Mouse (Mus musculus): ENCODE measurements at regions not wholly inside any gene's neighbourhood (a gene's known extent, or its start where the extent isn't known, plus 50 kb on each side); places are given as distances from the start of the nearest gene placed in this dataset.

- no peak for TF ChIP-seq MYOG (IDR thresholded peaks at IDR 0.05; ENCODE audit: control insufficient read depth, extremely low read depth, insufficient read length)
- Histone ChIP-seq H3K4me3 (ENCODE audit: insufficient read depth, poor library complexity, severe bottlenecking) (no peak overlapping the region), H3K79me3 (ENCODE audit: low read depth) (no peaks in the 10 kb centered on the region), H3ac (ENCODE audit: control insufficient read depth, insufficient read length, low read depth) (no peak overlapping the region), H3K27me3 (ENCODE audit: control insufficient read depth, insufficient read depth, insufficient read length) (no peaks in the 10 kb centered on the region), H3K79me2 (ENCODE audit: control insufficient read depth, insufficient read depth) (no peaks in the 10 kb centered on the region), H3K36me3 (ENCODE audit: control insufficient read depth, insufficient read depth) (no peaks in the 10 kb centered on the region)
These were observed 543.2 kb upstream of the Lmcd1 start for GRCm38 (mm10) chr6:111730381-111730780.

GRCm38 (mm10) chr6:111733926-111734325 lies 539.6 kb upstream of the Lmcd1 start:
- Histone ChIP-seq H3K36me3 (ENCODE audit: control insufficient read depth, insufficient read depth) (no peaks in the 10 kb centered on the region), H3K4me3 (ENCODE audit: insufficient read depth, poor library complexity, severe bottlenecking) (no peak overlapping the region), H3K27me3 (ENCODE audit: control insufficient read depth, insufficient read depth, insufficient read length) (no peaks in the 10 kb centered on the region), H3K79me3 (ENCODE audit: low read depth) (no peaks in the 10 kb centered on the region), H3ac (ENCODE audit: control insufficient read depth, insufficient read length, low read depth) (no peak overlapping the region), H3K79me2 (ENCODE audit: control insufficient read depth, insufficient read depth) (no peaks in the 10 kb centered on the region)
- TF ChIP-seq FOSL1 (IDR thresholded peaks at IDR 0.05; ENCODE audit: insufficient read depth, low read length, poor library complexity, severe bottlenecking), result no peak
- TF ChIP-seq CTCF (IDR thresholded peaks at IDR 0.05; ENCODE audit: control insufficient read depth, insufficient read depth, insufficient read length), result no peak
- TF ChIP-seq MAX (IDR thresholded peaks at IDR 0.05), result no peak
- TF ChIP-seq MYOG (IDR thresholded peaks at IDR 0.05; ENCODE audit: control insufficient read depth, extremely low read depth, insufficient read length), result no peak
- no peak for TF ChIP-seq CEBPB (IDR thresholded peaks at IDR 0.05; ENCODE audit: low read depth)
- TF ChIP-seq MYOD1 (IDR thresholded peaks at IDR 0.05; ENCODE audit: control insufficient read depth, insufficient read length, low read depth), result no peak

- Histone ChIP-seq H3K79me3 (ENCODE audit: low read depth) (no peaks in the 10 kb centered on the region), H3K79me2 (ENCODE audit: control insufficient read depth, insufficient read depth) (no peaks in the 10 kb centered on the region), H3K27me3 (ENCODE audit: control insufficient read depth, insufficient read depth, insufficient read length) (no peaks in the 10 kb centered on the region), H3K36me3 (ENCODE audit: control insufficient read depth, insufficient read depth) (no peaks in the 10 kb centered on the region), H3K4me3 (ENCODE audit: insufficient read depth, poor library complexity, severe bottlenecking) (no peak overlapping the region), H3ac (ENCODE audit: control insufficient read depth, insufficient read length, low read depth) (no peak overlapping the region)
- no peak for TF ChIP-seq USF1 (IDR thresholded peaks at IDR 0.05; ENCODE audit: low read depth)
- no peak for TF ChIP-seq FOSL1 (IDR thresholded peaks at IDR 0.05; ENCODE audit: insufficient read depth, low read length, poor library complexity, severe bottlenecking)
- TF ChIP-seq CTCF (IDR thresholded peaks at IDR 0.05; ENCODE audit: control insufficient read depth, insufficient read depth, insufficient read length), result no peak
- no peak for TF ChIP-seq MAX (IDR thresholded peaks at IDR 0.05)
- TF ChIP-seq MYOD1 (IDR thresholded peaks at IDR 0.05; ENCODE audit: control insufficient read depth, insufficient read length, low read depth), result no peak
- TF ChIP-seq MYOG (IDR thresholded peaks at IDR 0.05; ENCODE audit: control insufficient read depth, extremely low read depth, insufficient read length), result no peak
- TF ChIP-seq CEBPB (IDR thresholded peaks at IDR 0.05; ENCODE audit: low read depth), result no peak
These were observed 534.6 kb upstream of the Lmcd1 start for GRCm38 (mm10) chr6:111738983-111739382.

GRCm38 (mm10) chr6:111781710-111782481 lies 491.7 kb upstream of the Lmcd1 start:
- Histone ChIP-seq H3K79me3 (ENCODE audit: low read depth) (no peaks in the 10 kb centered on the region), H3K79me2 (ENCODE audit: control insufficient read depth, insufficient read depth) (no peaks in the 10 kb centered on the region), H3ac (ENCODE audit: control insufficient read depth, insufficient read length, low read depth) (no peak overlapping the region), H3K36me3 (ENCODE audit: control insufficient read depth, insufficient read depth) (no peaks in the 10 kb centered on the region), H3K4me3 (ENCODE audit: insufficient read depth, poor library complexity, severe bottlenecking) (no peak overlapping the region), H3K27me3 (ENCODE audit: control insufficient read depth, insufficient read depth, insufficient read length) (no peaks in the 10 kb centered on the region)
- no peak for TF ChIP-seq MYOG (IDR thresholded peaks at IDR 0.05; ENCODE audit: control insufficient read depth, extremely low read depth, insufficient read length)
- TF ChIP-seq CTCF (IDR thresholded peaks at IDR 0.05; ENCODE audit: control insufficient read depth, insufficient read depth, insufficient read length), result no peak
- no peak for TF ChIP-seq USF1 (IDR thresholded peaks at IDR 0.05; ENCODE audit: low read depth)
- no peak for TF ChIP-seq MYOD1 (IDR thresholded peaks at IDR 0.05; ENCODE audit: control insufficient read depth, insufficient read length, low read depth)
- TF ChIP-seq MAX (IDR thresholded peaks at IDR 0.05), result no peak
- no peak for TF ChIP-seq CEBPB (IDR thresholded peaks at IDR 0.05; ENCODE audit: low read depth)
- no peak for TF ChIP-seq FOSL1 (IDR thresholded peaks at IDR 0.05; ENCODE audit: insufficient read depth, low read length, poor library complexity, severe bottlenecking)

- TF ChIP-seq CTCF (IDR thresholded peaks at IDR 0.05; ENCODE audit: control insufficient read depth, insufficient read depth, insufficient read length) (no peak), CEBPB (IDR thresholded peaks at IDR 0.05; ENCODE audit: low read depth) (no peak)
These were observed 464.9 kb upstream of the Lmcd1 start for GRCm38 (mm10) chr6:111808611-111809010.

GRCm38 (mm10) chr6:111813982-111814603 lies 459.5 kb upstream of the Lmcd1 start:
- TF ChIP-seq MAX (IDR thresholded peaks at IDR 0.05) (no peak), FOSL1 (IDR thresholded peaks at IDR 0.05; ENCODE audit: insufficient read depth, low read length, poor library complexity, severe bottlenecking) (no peak), CTCF (IDR thresholded peaks at IDR 0.05; ENCODE audit: control insufficient read depth, insufficient read depth, insufficient read length) (no peak), CEBPB (IDR thresholded peaks at IDR 0.05; ENCODE audit: low read depth) (no peak), USF1 (IDR thresholded peaks at IDR 0.05; ENCODE audit: low read depth) (no peak), MYOG (IDR thresholded peaks at IDR 0.05; ENCODE audit: control insufficient read depth, extremely low read depth, insufficient read length) (no peak), MYOD1 (IDR thresholded peaks at IDR 0.05; ENCODE audit: control insufficient read depth, insufficient read length, low read depth) (no peak)

More at GRCm38 (mm10) chr6:111808611-111809010, 464.9 kb upstream of the Lmcd1 start:
- H3K79me3 ChIP-seq (ENCODE audit: low read depth), result no peaks in the 10 kb centered on the region
- no peak overlapping the region for H3K4me3 ChIP-seq (ENCODE audit: insufficient read depth, poor library complexity, severe bottlenecking)
- no peaks in the 10 kb centered on the region for H3K36me3 ChIP-seq (ENCODE audit: control insufficient read depth, insufficient read depth)
- no peaks in the 10 kb centered on the region for H3K27me3 ChIP-seq (ENCODE audit: control insufficient read depth, insufficient read depth, insufficient read length)
- H3K79me2 ChIP-seq (ENCODE audit: control insufficient read depth, insufficient read depth), result no peaks in the 10 kb centered on the region
- no peak overlapping the region for H3ac ChIP-seq (ENCODE audit: control insufficient read depth, insufficient read length, low read depth)

More at GRCm38 (mm10) chr6:111813982-111814603, 459.5 kb upstream of the Lmcd1 start:
- H3K27me3 ChIP-seq (ENCODE audit: control insufficient read depth, insufficient read depth, insufficient read length), result no peaks in the 10 kb centered on the region
- no peaks in the 10 kb centered on the region for H3K36me3 ChIP-seq (ENCODE audit: control insufficient read depth, insufficient read depth)
- H3K79me3 ChIP-seq (ENCODE audit: low read depth), result no peaks in the 10 kb centered on the region
- H3K4me3 ChIP-seq (ENCODE audit: insufficient read depth, poor library complexity, severe bottlenecking), result no peak overlapping the region
- no peaks in the 10 kb centered on the region for H3K79me2 ChIP-seq (ENCODE audit: control insufficient read depth, insufficient read depth)
- no peak overlapping the region for H3ac ChIP-seq (ENCODE audit: control insufficient read depth, insufficient read length, low read depth)

Measured in C2C12 (cell line).